Mouse (Mus musculus): ENCODE results near the gene Celf1.
"Not testable (repeated sequence)": the region's sequence is repeated elsewhere in the genome, so short reads cannot be mapped to it uniquely, and the experiment has no call there.

Gene Celf1

DNA sequence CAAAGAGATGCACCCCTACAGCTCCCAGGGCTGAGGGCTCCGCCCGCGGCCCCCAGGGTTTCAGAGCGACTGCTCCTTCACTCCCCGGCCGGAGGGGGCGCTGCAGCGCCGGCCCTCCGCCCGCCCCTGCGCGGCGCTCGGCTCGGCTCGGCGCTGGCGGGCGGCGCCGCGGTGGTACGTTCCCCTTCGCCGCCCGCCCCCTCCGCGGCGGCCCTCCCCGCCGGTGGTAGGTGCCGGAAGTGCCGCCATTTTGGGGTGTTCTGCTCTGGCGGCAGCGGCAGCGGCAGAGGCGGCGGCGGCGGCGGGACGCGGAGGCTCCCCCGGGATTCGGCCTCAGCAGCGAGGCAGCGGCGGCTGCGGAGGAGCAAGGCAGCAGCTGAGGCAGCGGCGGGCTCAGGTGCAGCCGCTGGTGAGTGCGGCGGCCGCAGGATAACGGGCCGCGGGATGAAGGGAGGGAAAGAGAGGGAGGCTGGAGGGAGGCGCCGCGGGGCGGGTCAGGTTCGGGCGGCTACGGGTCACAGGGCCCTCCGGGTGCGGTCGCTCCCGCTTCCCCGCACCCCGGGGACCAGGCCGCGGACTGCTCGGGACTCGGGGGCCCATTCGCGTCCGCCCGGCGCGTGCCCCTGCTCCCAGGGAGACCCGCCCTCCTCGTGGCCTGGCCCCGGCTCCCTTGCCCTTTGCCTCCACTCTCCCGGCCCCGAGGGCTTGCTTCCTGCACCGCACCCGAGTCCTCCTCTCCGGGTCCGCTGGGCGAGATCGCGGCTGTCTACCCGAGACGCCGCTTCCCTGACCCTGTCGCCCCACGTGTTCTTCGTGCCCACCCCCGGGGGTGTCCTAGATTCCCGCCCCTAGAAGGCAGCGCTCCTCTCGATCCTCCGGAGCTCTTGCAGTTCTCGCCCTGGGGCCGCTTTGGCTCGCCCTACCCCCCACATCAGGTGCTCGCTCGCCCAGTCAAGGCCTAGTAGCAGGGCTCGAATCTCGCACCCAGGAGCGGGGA lies at the start of gene Celf1:
Celf1 (plus strand) TSS at position 150 of the 997 bp plus-strand sequence.
- DNase-seq: peak; percentile 79 to 82

DNA sequence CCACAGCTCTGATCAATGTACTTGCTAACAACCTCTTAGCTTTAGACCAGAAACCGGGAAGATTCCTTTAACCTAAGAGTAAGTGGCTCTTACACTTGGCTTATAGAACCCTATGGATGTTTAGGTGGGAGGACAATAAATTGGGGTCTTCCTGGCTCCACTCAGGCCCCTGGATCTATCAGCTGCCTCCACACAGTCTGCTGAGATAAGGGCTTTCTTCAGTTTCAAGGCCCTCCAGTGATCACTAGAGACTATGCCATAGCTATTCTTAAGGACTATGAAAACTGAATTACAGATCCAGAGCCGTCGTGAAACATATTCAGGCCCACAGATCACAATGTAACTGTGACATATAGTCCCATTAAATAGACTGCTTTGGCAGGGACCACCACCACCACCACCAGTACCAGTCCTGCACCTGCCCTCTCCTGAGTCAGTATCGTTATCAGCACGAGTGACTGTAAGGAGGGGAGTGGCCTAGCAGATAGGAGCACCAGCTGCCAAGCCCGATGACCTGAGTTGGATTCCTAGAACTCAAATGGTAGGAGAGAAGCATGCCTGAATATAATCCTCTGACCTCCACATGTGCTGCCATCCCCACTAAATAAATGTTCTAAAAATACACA lies 46.4 kb upstream of the Celf1 start:
- no peak for DNase-seq

DNA sequence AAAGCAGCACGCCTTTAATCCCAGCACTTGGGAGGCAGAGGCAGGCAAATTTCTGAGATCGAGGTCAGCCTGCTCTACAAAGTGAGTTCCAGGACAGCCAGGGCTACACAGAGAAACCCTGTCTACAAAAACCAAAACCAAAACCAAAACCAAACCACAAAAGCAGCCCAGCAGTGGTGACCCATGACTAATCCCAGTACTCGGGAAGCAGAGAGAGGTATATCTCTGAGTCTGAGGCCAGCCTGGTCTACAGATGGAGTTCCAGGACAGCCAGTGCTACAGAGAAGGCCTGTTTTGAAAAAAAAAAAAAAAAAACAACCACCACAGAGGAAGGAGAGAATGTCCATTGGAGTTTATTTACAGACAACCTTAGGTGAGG lies 45.9 kb upstream of the Celf1 start:
- DNase-seq: not testable (repeated sequence)

DNA sequence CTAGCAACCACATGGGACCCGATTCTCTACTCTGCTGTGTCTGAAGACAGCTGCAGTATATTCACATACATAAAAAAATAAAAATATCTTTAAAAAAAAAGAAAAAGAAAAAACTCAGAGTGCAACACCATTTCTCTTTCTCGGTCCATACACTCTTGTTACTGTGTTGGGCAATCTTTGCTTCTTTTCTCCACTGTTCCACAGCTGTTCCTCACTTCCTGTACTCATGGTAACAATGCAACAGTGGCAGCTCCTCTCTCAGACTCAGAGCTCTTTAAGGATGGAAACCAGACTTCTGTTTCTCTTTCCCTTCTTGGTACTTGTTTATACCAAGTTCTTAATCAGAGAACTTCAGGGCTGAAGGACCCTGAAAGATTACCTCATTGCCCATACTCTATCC lies 36.8 kb upstream of the Celf1 start:
- DNase-seq: no peak

DNA sequence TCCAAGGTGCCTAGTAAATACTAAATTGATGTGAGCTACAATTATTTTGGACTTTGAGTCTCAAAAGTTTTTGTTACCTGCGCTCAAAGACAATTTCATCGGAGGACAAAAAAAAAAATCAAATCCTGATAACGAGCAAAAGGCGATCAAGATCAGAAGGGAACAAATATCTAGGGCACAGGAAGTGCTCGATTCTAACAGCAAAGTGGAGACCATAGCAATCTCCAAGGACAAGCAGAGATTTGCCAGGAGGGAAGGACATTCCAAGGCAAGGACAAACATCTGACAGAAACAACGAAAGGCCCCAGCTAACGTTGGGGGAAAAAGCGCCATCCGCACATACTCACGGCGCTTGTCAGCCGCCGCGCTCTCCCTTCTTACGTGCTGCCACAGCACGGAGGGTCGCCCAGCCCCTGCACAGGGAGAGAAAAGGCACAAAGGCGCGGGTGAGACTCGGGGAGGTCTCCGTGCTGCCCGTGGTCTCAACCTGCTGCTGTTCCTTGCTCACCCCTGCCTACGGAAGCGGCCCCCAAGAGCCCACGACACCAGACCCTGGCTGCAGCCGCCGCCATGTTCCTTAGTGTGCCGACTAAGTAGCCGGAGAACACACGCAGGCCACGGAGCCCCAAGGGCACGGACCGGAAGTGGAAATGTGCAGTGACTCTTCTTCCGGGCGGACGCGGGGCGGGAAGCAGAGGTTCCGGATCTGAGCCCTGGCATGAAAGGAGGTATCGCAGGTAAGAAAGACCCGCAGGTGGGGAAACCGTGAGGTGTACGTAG lies 35.9 kb upstream of the Celf1 start, which contains the start of the genes Kbtbd4 and Ndufs3:
Kbtbd4 (plus strand) TSS at position 665 of the 780 bp plus-strand sequence.
Ndufs3 (minus strand) TSS at position 752 of the 780 bp plus-strand sequence.
- peak; percentile 74 to 86 for DNase-seq

DNA sequence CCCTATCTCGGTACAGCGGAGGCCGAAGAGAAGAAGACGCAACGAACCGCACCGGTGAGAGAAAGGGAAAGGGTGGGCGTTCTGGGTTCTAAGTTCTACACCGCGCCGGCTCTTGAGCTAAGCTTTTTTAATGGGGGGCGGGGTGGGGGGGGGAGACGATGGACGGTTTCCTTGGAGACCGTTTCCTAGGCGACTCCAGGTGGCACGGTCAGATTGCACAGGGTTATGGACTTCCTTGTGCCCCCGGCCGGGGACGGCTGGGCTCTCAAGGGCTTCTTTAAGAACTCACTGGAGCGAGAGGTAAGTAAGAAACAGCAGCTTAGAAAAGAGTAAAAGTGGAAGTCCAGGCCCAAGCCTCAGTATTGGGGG lies 35.3 kb upstream of the Celf1 start:
- DNase-seq: no peak

DNA sequence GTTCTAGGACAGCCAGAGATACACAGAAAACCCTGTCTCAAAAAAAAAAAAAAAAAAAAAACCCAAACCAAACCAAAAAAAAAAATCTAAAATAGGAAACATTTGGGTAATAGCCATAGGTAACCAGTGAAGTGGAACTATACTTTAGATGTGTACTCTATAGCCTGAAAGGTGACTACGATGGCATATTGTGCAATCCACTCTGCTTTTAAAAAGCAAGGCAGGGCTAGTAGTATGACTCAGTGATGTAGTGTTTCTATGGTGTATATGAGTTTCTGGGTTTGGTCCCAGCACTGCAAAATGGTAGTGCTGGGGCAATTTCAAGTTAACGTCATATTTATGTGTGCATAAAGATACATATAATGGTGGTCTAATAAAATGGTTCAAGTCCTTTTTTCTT lies 33.5 kb upstream of the Celf1 start:
- DNase-seq: no peak

DNA sequence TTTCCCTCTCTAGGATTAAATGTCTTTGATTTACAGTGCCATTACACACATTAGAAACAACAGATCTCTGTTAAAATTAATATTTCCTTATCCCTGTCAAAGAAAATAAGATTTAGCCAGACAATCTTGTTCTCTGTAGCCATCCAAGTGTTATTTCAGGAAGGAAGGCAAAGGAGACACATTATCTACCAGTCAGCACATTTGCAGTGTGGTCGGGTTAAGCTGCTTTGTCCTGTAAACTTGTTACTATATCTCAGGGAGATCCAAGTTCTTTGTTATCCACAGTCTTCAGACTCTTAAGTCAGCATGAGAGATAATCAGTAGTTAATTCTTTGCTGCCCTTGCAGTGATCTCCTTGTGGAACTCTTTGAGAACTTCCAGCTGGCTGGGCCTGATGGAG lies 29.3 kb upstream of the Celf1 start:
- no peak for DNase-seq

DNA sequence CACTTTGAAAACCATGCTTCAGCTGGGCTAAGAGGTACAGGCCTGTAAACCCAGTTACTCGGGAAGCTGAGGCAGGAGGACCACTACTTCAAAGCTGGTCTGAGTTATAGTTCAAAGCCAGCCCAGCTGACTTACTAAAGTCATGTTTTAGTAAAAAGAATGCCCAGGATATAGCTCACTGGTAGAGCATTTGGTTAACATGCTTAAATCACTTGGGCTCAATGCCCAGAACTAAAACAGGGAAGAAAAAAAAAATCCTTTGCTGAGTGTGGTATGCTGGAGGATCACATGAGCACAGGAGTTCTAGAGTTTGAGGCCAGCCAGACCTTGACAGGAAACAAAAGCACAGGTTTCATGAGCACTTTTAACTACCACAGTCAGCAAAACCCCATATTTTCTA lies 28.5 kb upstream of the Celf1 start:
- no peak for DNase-seq

DNA sequence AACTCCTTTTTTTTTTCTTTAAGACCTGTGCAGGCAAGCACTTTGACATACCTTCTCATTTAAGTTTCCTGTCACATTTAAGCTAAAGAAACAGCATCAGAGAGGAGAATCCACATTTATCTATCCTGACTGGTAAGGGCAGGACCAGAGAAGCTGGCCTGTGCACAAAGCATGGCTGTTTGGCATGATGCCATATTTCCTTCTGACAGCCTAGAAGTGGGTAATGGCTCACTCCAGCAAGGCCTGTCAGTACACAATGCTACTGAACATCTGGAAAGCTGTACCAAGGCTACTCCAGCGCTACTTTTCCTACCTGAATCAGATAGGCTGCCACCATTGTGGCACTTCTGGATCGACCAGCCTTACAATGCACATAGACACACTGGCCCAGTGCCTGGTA lies 26.5 kb upstream of the Celf1 start:
- DNase-seq: no peak

DNA sequence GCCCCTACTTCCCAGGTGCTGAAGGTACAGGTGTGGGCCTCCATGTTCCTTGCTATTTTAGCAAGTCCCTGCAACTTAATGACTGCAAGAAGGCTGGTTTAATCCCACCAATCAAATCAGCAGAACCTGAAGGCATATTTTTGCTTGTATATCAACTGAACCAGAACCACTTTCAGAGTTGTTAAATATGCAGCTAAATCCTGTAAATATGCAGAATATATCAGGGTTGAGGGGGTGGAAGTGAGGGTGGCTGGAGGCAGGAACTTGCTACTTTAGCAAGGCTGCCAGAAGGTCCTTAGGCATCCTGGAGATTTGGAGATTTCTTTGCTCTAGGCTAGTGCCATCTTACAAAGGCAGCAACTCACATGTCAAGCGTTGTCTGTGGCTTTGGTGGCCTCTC lies 24.7 kb upstream of the Celf1 start:
- no peak for DNase-seq

DNA sequence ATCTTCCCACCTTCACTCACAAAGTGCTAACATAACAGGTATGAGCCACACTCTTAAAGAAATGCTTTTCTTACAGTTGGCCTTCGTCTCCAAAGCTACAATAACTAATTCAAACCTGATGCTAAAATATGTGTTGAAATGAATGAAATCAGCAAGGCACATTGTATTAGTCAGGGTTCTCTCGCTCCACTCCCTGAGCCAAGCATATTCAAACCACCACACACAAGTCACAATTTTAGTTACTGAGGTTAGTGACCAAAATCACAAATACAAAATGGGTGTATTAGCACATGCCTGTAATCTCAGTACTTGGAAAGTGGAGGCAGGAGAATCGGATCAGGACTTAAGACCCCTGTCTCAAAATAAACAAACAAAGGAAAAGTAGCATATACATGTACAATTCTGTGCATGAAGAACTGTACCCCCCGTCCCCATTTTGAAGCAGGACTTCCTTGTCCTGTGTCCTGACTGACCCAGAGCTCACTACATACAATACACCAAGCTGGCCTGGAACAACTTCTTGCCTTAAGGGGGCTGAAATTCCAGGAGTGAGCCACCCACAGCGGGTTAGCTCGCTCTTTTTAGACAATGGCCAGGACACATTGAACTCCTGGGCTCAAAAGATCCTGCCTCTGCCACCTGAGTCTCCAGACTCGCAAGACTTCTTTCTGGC lies 23.5 kb upstream of the Celf1 start:
- no peak for DNase-seq

DNA sequence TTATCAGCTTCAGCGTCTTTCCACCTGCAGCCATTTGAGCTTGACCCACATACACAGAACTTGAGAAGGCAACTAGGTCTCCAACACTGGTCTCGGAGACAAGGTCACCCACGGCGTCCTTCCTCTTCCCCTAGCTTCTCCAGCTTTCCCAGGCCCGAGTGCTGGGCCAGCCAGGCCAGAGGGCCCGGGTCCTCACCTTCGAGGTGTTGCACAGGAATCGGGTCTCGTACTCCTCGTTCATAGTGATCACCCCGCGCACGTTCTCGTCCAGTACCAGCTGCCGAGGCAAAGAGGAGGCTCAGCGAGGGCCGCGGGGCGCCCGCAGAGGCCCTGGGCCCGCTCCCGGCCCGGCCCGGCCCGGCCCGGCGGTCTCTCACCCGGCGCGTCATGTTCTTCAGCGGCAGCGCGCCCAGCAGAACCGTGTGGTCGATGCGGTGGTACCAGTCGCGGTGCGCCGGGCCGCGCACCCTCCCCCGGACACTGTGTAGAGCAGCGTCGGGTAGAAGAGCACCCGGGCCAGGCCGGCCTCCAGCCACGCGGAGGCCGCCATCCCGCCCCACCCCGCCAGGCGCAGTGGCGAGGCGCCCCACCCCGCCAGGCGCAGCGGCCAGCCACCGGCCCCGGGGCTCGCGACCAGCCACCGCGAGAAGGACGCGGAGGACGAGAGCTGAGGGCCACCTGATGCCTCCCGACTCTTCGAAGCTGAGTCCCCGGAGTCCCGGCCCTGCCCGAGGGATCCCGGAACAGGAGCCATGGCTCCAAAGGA lies 22.8 kb upstream of the Celf1 start:
- peak; percentile 32 to 56 for DNase-seq

DNA sequence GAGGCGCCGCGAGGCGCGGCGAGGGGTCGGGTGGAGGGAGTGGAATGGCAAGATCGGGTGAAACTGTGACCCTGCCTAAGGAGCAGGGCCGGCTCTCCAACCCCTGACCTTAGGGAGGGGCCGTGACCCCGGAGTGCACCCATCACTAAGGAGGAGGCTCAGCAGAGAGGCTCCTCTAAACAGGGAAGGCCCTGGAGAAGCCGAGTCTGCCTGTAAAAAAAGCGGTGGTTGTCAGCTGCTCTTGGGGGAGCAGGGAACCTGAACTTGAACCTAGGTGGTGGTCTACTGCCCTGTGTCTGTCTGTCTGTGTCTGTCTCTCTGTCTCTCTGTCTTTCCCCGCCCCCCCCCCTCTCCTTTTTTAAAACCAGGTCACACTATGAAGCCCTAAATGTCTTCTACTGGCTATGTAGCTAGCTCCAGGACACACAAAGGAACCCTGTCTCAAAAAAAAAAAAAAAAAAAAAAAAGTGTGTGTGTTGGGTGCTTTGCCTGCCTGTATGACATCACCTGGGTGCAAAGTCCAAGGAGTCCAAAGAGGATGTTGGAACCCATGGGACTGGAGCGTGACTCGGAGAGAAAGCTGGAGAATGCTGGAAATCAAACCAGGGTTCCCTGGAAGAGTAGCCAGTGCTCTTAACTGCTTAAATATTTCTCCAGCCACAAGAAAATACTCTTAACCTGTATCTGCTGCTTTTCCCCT lies 22.0 kb upstream of the Celf1 start:
- peak in 1 of 2 experiments; percentile 63 for DNase-seq

DNA sequence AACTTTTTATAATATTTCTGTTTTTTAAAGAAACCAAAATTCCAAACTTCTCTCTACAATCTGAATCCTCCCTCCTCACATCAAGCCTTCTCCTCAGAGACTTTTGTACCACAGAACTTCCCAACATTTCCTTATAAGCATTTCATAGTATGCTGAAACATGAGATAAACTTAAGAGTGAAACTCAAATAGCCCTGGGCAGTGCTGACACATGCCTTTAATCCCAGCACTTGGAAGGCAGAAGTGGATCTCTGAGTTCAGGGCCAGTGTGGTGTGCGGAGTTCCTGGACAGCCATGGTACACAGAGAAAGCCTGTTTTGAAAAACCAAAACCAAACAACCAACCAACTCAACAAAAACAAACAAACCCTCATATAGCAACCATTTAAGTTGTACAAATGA lies 19.0 kb upstream of the Celf1 start:
- DNase-seq: no peak

DNA sequence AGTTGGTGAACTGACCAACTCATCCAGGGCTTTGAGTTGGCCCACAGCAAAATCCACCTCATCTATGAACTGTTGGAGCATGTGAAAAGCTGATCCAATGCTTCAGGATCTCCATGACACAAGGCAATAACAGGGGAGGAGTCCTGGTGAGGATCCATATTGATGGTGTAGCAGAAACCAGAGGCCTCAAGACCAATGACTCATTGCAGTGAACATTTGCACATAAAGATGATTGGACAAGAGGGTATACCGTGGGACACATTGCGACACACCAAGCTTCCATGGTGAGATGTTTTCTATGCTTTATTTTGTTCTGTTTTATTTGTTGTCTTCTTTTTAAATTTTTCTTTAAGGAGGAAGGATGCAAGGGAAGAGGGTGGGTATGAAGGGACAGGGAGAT lies 17.5 kb upstream of the Celf1 start:
- no peak for DNase-seq

DNA sequence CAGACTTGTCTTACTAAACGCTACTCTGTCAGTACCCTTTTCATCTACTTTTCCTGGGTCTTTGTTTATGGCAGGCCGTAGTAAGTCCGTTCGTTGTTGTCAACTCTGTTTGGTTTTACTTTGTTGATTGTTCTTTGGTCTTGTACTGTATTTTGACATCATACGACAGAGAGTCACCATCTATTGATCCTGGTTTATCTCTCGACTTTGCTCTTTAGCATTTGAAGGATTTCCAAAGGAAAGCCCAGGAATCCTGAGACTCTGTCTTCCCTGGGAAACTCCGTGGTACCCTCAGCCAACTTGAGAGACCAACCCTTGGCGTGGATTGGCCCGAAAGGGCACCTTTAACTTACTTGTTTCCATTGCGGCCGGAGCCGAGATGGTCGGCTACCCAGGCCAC lies 11.6 kb upstream of the Celf1 start:
- no peak for DNase-seq

DNA sequence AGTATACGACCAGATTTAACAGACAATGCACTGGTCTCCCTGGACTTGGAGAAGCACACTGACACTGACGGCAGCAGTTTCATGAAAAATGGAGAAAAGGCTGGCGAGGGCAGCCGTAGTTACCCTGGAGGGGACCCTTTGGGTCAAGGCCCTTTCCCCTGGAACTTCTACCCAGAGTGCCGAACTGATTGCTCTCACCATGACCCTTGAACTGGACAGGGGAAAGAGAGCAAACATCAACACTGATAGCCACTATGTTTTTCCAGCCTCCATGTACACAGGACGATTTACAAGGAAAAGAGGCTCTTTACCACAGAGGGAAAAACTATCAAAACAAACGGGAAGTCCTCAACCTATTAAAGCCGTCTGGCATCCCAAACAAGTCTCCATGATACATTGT lies 8.4 kb upstream of the Celf1 start:
- DNase-seq: no peak

DNA sequence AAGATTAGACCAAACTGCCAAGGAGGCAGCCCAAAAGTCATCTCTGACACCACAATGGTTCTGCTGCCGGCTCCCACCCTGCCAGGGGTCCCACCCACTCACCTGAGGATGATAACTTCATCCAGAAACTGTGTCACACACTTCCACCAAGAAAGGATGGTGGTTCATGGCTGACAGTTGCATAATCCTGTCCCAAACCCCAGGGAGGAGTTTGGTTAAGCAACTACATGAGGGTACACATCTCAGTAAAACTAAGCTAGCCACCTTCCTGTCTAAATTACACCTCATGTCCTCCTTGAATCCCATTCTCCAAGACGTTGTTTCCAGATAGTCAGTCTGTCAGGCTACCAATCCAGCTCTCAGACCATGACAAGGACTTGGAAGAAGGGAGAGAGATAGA lies 7.9 kb upstream of the Celf1 start:
- DNase-seq: no peak

DNA sequence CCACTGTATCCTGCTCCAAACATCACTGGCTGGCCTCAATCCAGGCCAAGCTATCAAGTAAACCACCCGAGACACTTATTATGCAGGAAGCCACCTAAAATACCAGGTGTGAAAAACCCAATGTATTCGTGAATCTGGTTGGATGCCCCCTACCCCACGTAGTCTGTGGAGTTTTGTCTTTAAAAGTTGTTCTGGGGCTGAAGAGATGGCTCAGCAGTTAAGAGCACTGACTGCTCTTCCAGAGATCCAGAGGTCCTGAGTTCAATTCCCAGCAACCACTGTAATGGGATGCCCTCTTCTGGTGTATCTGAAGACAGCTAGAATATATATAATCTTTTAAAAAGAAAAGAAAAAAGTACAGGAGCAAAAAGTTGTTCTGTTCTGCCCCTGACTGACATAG lies 1.8 kb upstream of the Celf1 start:
- DNase-seq: no peak

DNA sequence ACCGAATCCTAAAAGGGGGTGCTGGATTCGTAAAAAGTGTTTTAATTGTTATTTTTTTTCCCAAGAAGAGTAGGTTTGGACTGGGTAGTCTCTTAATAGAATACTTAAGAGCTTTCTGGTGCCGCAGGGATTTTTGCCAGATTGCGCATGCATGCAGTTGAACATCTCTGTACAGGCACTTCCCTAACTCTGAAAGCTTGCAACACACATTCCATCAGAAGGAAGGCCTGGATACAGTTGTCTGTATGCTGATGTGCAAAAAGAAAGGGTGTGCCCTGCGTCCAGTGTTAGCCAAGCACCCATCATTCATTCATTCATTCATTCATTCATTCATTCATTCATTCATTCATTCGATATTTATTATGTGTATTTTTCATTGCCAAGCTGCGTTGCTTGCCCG lies 432 bp upstream of the Celf1 start:
- no peak for DNase-seq
